In the genomic region with DNA sequence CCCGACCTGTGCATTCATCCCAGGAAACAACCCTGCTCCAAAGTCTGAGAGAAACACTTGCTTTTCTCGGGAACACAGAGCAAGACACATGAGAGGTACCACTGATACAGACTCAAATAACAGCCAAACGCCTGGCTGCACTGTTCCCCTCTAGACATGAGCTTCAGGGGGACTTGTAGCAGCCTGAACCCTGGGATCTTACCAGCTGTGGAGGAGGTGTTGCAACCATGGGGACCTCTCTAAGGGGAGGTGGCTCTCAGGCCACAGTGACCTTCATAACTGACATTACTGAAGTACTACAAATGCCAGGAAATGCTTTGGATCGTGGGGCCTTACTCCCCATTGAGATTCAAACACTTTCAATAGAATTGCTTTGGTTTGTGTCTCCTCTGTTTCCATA, we compare ENCODE assay signal across 19 mouse cellular contexts. TPM values are rescaled to one million over a fixed set of nuclear protein-coding genes. Genes with fewer than 3 reads are reported as not detected.
A peak's percentile ranks its signal among the peaks of the same experiment; 100 is the strongest.
DNase-seq lines count a peak whose midpoint lies in the region; ATAC-seq and TF ChIP-seq lines count a peak whose summit lies in the region.
"Had no signal": no experiment of that assay in that cellular context is flagged by ENCODE, and none has a peak within 500 bp of the region (broad histone marks: within the 10 kb centered on the region; RNA-seq: fewer than 3 reads in every experiment).

No protein-coding gene starts in this region.

- no peak overlapping the region for H3K9ac ChIP-seq in heart, embryonic 14.5 days (ENCODE audit: low read length)
- H3K9ac ChIP-seq in lung, postnatal 0 days (replicated peaks; ENCODE audit: low read depth): no peak overlapping the region
- H3K9ac ChIP-seq: embryonic facial prominence, embryonic 12.5 days; forebrain, embryonic 12.5 days; forebrain, postnatal 0 days; hindbrain, embryonic 15.5 days had no signal

- peak; percentile 26 for DNase-seq in gastrocnemius, adult 2 months
- no peak for DNase-seq in gastrocnemius, postnatal 36 days
- no peak for DNase-seq in heart, postnatal 10 days
- DNase-seq in lung, postnatal 0 days (ENCODE audit: low spot score): peak; percentile 26
- DNase-seq in lung, postnatal 14 days: no peak
- DNase-seq: cerebellum, adult 11-12 months; cerebellum, adult 9-10 months; cerebellum, postnatal 25 days; forebrain, postnatal 0 days; gastrocnemius, postnatal 25 days; heart, postnatal 14 days; kidney, adult 11 months; kidney, adult 9 months had no signal

- ATAC-seq in heart, embryonic 14.5 days (ENCODE audit: insufficient number of reproducible peaks, insufficient read depth, low FRiP score, low read depth): no peak
- ATAC-seq in lung, postnatal 0 days: no peak
- no peak for ATAC-seq in cerebellum, adult (ENCODE audit: insufficient number of reproducible peaks, low FRiP score, low TSS enrichment)
- ATAC-seq: forebrain, postnatal 0 days had no signal

- H3K9me3 ChIP-seq in heart, embryonic 14.5 days (ENCODE audit: control insufficient read depth, low read length): no peaks in the 10 kb centered on the region
- no peaks in the 10 kb centered on the region for H3K9me3 ChIP-seq in lung, postnatal 0 days (ENCODE audit: low read length)
- H3K9me3 ChIP-seq: embryonic facial prominence, embryonic 12.5 days; forebrain, embryonic 12.5 days; hindbrain, embryonic 15.5 days had no signal

- H3K4me2 ChIP-seq in heart, embryonic 14.5 days (ENCODE audit: low read length): peak overlapping the region; percentile 54; the same call in 1 of the 2 replicates
- no peak overlapping the region for H3K4me2 ChIP-seq in lung, postnatal 0 days (replicated peaks; ENCODE audit: low read depth, low read length)
- H3K4me2 ChIP-seq: embryonic facial prominence, embryonic 12.5 days; forebrain, embryonic 12.5 days; hindbrain, embryonic 15.5 days had no signal

- WGBS in heart, embryonic 14.5 days: 40% methylated on average over 4 of the region's 4 CpGs
- 50% methylated on average over 4 of the region's 4 CpGs for WGBS in lung, postnatal 0 days

- no peaks in the 10 kb centered on the region for H3K27me3 ChIP-seq in heart, embryonic 14.5 days (ENCODE audit: control insufficient read depth, insufficient read depth, low read length)
- no peaks in the 10 kb centered on the region for H3K27me3 ChIP-seq in lung, postnatal 0 days (replicated peaks; ENCODE audit: insufficient read depth, low read length)
- H3K27me3 ChIP-seq: embryonic facial prominence, embryonic 12.5 days; forebrain, embryonic 12.5 days; hindbrain, embryonic 15.5 days had no signal

- no peak for TF ChIP-seq CTCF in gastrocnemius, adult 2 months (IDR thresholded peaks at IDR 0.05)
- no peak for TF ChIP-seq CTCF in lung, postnatal 0 days (IDR thresholded peaks at IDR 0.05)

- H3K4me1 ChIP-seq in heart, embryonic 14.5 days (ENCODE audit: control insufficient read depth in 2 of 2, insufficient read depth in 2 of 2, low read length in 2 of 2): peaks cover 34 to 44% of the 10 kb centered on the region in 2 experiments
- H3K4me1 ChIP-seq in lung, postnatal 0 days (ENCODE audit: insufficient read depth, low read depth, low read length): peaks cover 4% of the 10 kb centered on the region; the same call in 1 of the 2 replicates

- peaks cover 18% of the 10 kb centered on the region for H3K36me3 ChIP-seq in heart, embryonic 14.5 days (ENCODE audit: control insufficient read depth, insufficient read depth, low read length)
- H3K36me3 ChIP-seq in lung, postnatal 0 days (ENCODE audit: insufficient read depth, low read length): no peaks in the 10 kb centered on the region
- H3K36me3 ChIP-seq: embryonic facial prominence, embryonic 12.5 days; forebrain, embryonic 12.5 days; hindbrain, embryonic 15.5 days had no signal

- peak overlapping the region; percentile 17; the same call in 1 of the 2 replicates for H3K4me3 ChIP-seq in gastrocnemius, adult 2 months
- H3K4me3 ChIP-seq in heart, embryonic 14.5 days (ENCODE audit: control insufficient read depth in 1 of 2, insufficient read depth in 1 of 2, low read depth in 1 of 2, low read length in 2 of 2): no peak overlapping the region
- no peak overlapping the region for H3K4me3 ChIP-seq in lung, postnatal 0 days (ENCODE audit: low read depth, low read length)
- H3K4me3 ChIP-seq: embryonic facial prominence, embryonic 12.5 days; forebrain, embryonic 12.5 days; hindbrain, embryonic 15.5 days had no signal

- intact Hi-C loops in gastrocnemius, adult 2 months (cut with DNase I): no loop called here
- intact Hi-C loops in gastrocnemius, postnatal 36 days (cut with DNase I): no loop called here
- intact Hi-C loops in heart, postnatal 10 days (cut with DNase I): no loop called here

- peak overlapping the region; percentile 24 for H3K27ac ChIP-seq in gastrocnemius, adult 2 months
- H3K27ac ChIP-seq in heart, embryonic 14.5 days (replicated peaks in 1 of 2; ENCODE audit: control insufficient read depth in 1 of 2, insufficient read depth in 1 of 2, low read depth in 2 of 2, low read length in 2 of 2): no peak overlapping the region
- H3K27ac ChIP-seq in lung, postnatal 0 days (ENCODE audit: low read length): peak overlapping the region; percentile 14; the same call in 1 of the 2 replicates
- H3K27ac ChIP-seq: embryonic facial prominence, embryonic 12.5 days; forebrain, embryonic 12.5 days; hindbrain, embryonic 15.5 days; kidney, postnatal 0 days had no signal

- no peak for TF ChIP-seq EP300 in lung, postnatal 0 days (IDR thresholded peaks at IDR 0.05)

RNA-seq across cellular contexts. Expression of gene Spon2, which starts 3.5 kb away (rescaled TPM):
- 1 to 10 TPM; 1.4 to 5.4 TPM for total RNA-seq in gastrocnemius, adult 2 months (2021)
- 1 to 10 TPM; 1.2 to 2.0 TPM for total RNA-seq in gastrocnemius, postnatal 36 days (2021)
- 72.8 and 79.4 TPM in 2 replicates for polyA plus RNA-seq in heart, embryonic 14.5 days (2014; fragmentation: Nextera tagmentation; extraction: Ambion mirVana)
- 10 to 100 TPM; 19.0 to 43.7 TPM for total RNA-seq in heart, postnatal 10 days (2021)
- 89.5 and 111 TPM in 2 replicates for polyA plus RNA-seq in lung, postnatal 0 days (2015; fragmentation: Nextera tagmentation; extraction: Ambion mirVana)

Comparison
In these comparisons a context has a peak if more than half of its experiments do, and no peak if none do; other contexts are left out.
1. DNase-seq: peak in gastrocnemius, adult 2 months (single experiment) and lung, postnatal 0 days (single experiment); none in gastrocnemius, postnatal 36 days (0 of 2), heart, postnatal 10 days (0 of 2) and lung, postnatal 14 days (single experiment).
2. H3K27ac ChIP-seq: peak in gastrocnemius, adult 2 months (single experiment) and lung, postnatal 0 days (single experiment); none in heart, embryonic 14.5 days (0 of 2).